Mouse (Mus musculus): ENCODE measurements around the gene Vmn1r64.
"Not testable (repeated sequence)": the region's sequence is repeated elsewhere in the genome, so short reads cannot be mapped to it uniquely, and the experiment has no call there.

Gene Vmn1r64

GRCm38 (mm10) chr7:5884442-5884841 is at the start of gene Vmn1r64:
TSS of gene Vmn1r64 (minus strand) at chr7:5884542.
- in situ Hi-C loops (cut with MboI, MseI): no loop called here

GRCm38 (mm10) chr7:5899238-5899637 is 14.9 kb upstream of the Vmn1r64 start:
- in situ Hi-C loops (cut with MboI, MseI): no loop called here

GRCm38 (mm10) chr7:5897245-5897644 is 12.9 kb upstream of the Vmn1r64 start:
- in situ Hi-C loops (cut with MboI, MseI): not testable (repeated sequence)

Data from T-helper 1 cell (primary cell).